Mouse (Mus musculus) hindbrain, embryonic 10.5 days (tissue): Measurements from ENCODE around the gene Spsb2. TPM values are rescaled to one million over a fixed set of nuclear protein-coding genes. Genes with fewer than 3 reads are reported as not detected.

Source experiments
- DNase-seq: peaks from one replicate; pipeline ENCODE4 v3.0.0-alpha.2; 2017; ENCODE audit warnings: low spot score
- H3K27ac ChIP-seq: fragments of 300-500 bp; sonication (generic); 2 replicates; pipeline ENCODE4 v1.5.1; 2016; ENCODE audit warnings: mild to moderate bottlenecking, moderate library complexity
- H3K27me3 ChIP-seq: fragments of 300-500 bp; sonication (generic); 2 replicates; pipeline ENCODE4 v1.6.1; 2016; ENCODE audit warnings: mild to moderate bottlenecking; ENCODE audit not compliant: poor library complexity, insufficient read depth, severe bottlenecking
- H3K36me3 ChIP-seq: fragments of 300-500 bp; sonication (generic); 2 replicates; pipeline ENCODE4 v1.6.1; 2016; ENCODE audit warnings: mild to moderate bottlenecking, moderate library complexity
- H3K4me1 ChIP-seq: fragments of 300-500 bp; sonication (generic); replicated peaks from 2 replicates; pipeline ENCODE4 v1.6.1; 2016; ENCODE audit warnings: mild to moderate bottlenecking
- H3K4me3 ChIP-seq: fragments of 300-500 bp; sonication (generic); 2 replicates; pipeline ENCODE4 v1.5.1; 2016; ENCODE audit warnings: mild to moderate bottlenecking, moderate library complexity
- H3K9me3 ChIP-seq: fragments of 300-500 bp; sonication (generic); 2 replicates; pipeline ENCODE4 v1.6.1; 2016; ENCODE audit warnings: mild to moderate bottlenecking, moderate library complexity
- WGBS: fragments of 180-500 bp; shearing (Covaris S2); methylation state at CpG from one replicate; pipeline ENCODE4 v1.1.7; 2016; 5-methylcytosine and 5-hydroxymethylcytosine counted together
- polyA plus RNA-seq: library from polyadenylated mRNA; unstranded; fragments of >200 nt; fragmentation: Nextera tagmentation; extraction: Ambion mirVana; gene quantifications from 2 replicates; pipeline ENCODE4 v1.2.1, GENCODE M21; 2016

Spsb2 gene
- polyA plus RNA-seq: 8.3 and 8.7 TPM in 2 replicates

DNA sequence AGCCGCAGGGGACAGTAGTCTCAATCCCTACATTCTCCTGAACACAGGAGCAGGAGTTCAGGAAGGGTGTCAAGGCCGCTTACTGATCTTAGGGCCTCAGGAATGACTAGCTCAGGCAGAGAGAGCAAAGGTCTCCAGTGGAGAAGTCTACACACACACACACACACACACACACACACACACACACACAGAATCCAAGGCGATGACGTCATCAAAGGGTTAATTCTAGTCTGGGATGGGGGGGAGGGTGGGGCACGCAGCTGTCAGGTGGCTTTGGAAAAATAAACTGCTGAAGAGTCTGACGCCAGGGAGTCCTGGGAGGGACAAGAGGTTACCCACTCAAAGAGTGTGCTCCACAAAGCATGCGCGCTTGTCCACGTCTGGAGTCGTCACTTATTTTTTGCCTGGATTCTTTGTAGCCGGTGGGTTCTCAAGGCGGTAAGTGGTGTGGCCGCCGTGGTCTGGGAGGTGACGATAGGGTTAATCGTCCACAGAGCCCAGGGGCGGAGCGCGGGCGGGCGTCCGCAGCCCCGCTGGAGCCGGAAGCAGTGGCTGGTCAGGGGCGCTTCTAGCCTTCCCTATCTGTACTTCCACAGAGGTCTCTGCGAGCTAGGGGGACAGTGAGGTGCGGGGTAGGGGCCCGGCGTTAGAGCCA lies at the start of gene Spsb2:
Spsb2 (plus strand) TSS at position 304 of the 655 bp plus-strand sequence.
- WGBS: 5% methylated on average over 29 of the region's 29 CpGs
- Histone ChIP-seq H3K9me3 (no peaks in the 10 kb centered on the region), H3K36me3 (peaks cover 29% of the 10 kb centered on the region), H3K4me1 (peaks cover 69% of the 10 kb centered on the region), H3K4me3 (peak within 1 kb of the TSS; percentile 69), H3K27ac (peak within 1 kb of the TSS; percentile 90), H3K27me3 (no peaks in the 10 kb centered on the region)
- DNase-seq: peak; percentile 81

DNA sequence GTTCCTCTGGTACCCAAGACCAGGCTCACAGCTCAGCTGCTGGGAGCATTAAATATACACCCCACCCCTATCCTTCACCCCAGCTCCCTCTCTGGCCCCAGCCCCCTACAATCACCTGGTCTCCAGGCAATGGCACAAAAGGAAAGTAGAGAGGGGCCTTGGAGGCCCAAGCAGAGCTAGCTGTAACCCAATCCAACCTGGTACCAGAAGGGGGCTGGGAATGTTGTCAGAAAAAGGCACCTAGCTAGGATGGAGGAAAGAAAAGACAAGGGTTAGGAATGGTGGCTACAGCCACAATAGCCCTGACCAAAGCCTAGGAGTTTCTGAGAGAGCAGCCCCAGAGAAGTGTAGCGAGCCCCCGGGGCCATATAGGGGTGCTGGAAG lies 49.6 kb upstream of the Spsb2 start:
- WGBS: 70% methylated on average over 2 of the region's 2 CpGs
- Histone ChIP-seq H3K36me3 (no peaks in the 10 kb centered on the region), H3K9me3 (no peaks in the 10 kb centered on the region), H3K27me3 (peaks cover 26% of the 10 kb centered on the region), H3K4me1 (peaks cover 49% of the 10 kb centered on the region), H3K27ac (peak overlapping the region; percentile 98), H3K4me3 (peak overlapping the region; percentile 87)
- DNase-seq: peak; percentile 11

DNA sequence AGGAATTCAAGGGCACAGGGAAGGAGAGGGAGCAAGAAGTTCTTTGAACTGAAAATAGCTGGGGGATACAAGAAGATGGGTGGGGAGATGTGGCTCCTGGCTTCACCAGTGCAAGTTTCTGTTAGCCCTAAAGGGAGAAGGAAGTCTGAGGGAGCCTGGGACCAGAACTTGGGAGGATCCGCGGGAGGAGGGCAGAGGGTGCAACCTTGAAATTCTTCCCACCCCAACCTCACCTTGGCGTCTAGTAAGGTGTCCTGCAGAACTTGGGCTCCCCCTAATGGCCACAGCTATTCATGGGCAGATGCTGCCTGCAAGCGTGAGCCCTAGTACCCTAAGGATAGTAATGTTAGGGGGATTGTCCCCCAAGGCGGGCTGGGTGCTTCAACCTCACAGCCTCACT lies 49.2 kb upstream of the Spsb2 start:
- DNase-seq: peak; percentile 83
- no peaks in the 10 kb centered on the region for H3K9me3 ChIP-seq
- 5% methylated on average over 5 of the region's 5 CpGs for WGBS
- H3K27me3 ChIP-seq: peaks cover 30% of the 10 kb centered on the region
- H3K27ac ChIP-seq: peak overlapping the region; percentile 98
- peak overlapping the region; percentile 87 for H3K4me3 ChIP-seq
- peaks cover 45% of the 10 kb centered on the region for H3K4me1 ChIP-seq
- no peaks in the 10 kb centered on the region for H3K36me3 ChIP-seq

DNA sequence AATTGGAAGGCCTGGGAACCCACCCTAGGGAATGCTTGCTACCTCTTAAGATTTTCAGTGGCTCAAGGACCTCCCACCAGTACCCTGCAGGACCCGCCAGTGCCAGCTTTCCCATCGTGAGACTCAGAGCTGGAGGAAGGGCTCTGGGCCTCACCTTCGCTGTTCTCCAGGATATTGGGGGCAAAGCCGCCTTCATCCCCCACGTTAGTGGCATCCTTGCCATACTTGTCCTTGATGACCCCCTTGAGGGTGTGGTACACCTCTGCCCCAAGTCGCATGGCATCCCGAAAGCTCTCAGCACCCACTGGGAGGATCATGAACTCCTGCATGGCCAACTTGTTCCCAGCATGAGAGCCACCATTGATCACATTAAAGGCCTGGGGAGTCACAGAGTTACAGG lies 42.5 kb upstream of the Spsb2 start:
- Histone ChIP-seq H3K27ac (no peak overlapping the region), H3K4me1 (peaks cover 48% of the 10 kb centered on the region), H3K27me3 (peaks cover 81% of the 10 kb centered on the region), H3K36me3 (no peaks in the 10 kb centered on the region), H3K4me3 (no peak overlapping the region), H3K9me3 (no peaks in the 10 kb centered on the region)
- WGBS: 82% methylated on average over 7 of the region's 7 CpGs
- no peak for DNase-seq

DNA sequence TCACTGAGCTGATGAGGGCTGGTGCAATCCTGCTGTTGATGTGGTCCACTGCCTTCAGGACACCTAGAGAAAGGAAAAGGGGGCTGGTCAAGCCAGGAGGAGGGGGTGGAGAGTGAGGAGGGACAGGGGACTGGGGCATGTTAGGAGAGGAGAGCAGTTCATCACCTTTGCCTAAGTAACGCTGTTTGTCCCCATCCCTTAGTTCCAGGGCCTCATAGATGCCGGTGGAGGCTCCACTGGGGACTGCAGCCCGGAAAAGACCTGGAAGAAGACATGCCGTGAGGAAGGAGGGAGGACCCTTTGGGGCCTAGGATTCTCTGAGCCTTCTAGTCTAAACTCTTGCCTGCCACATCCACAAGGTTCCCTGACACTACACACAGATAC lies 40.9 kb upstream of the Spsb2 start:
- H3K9me3 ChIP-seq: no peaks in the 10 kb centered on the region
- H3K4me1 ChIP-seq: peaks cover 48% of the 10 kb centered on the region
- H3K4me3 ChIP-seq: 0 out of 2 replicates have a peak overlapping the region, but pooled peaks have one; percentile 65
- no peaks in the 10 kb centered on the region for H3K36me3 ChIP-seq
- H3K27ac ChIP-seq: peak overlapping the region; percentile 53
- 31% methylated on average over 4 of the region's 4 CpGs for WGBS
- H3K27me3 ChIP-seq: peaks cover 81% of the 10 kb centered on the region
- DNase-seq: no peak

DNA sequence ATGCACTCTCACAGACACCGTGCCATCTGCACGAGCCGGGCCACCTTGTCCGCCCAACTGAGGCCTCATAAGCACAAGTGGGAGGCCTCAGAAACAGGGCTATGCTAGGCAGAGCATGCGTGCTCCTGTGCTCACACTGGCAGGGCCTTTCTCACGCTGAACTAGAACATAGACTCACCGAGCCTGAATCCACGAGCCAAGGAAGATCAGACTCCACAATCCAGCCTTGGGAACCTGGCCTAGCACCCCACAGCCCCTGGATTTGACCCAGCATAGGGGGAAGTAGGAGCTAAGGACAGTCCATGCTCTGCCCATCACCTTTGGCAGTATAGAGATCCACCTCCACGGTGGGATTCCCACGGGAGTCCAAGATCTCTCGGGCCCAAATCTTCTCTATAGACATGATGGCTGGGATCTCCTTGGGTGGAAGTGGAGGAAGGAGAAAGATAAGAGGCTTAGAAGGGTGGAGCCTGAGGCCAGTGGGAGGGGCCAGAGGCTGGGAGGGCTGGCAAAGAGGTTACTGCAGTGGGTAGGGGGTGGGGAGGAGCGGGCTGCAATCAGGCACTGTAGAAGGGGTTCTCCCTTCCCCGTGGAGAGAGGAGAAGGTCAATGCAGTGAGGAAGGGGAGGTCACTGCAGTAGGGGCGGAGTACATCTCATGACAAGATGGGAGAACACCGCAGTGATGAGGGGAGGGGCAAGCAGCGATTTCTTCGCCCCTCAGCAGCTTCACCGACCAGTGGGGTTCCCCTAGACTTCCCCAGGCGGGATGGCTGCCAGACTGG lies 40.3 kb upstream of the Spsb2 start:
- Histone ChIP-seq H3K4me1 (peaks cover 48% of the 10 kb centered on the region), H3K4me3 (peak overlapping the region; percentile 65), H3K36me3 (no peaks in the 10 kb centered on the region), H3K27me3 (peaks cover 81% of the 10 kb centered on the region), H3K9me3 (no peaks in the 10 kb centered on the region), H3K27ac (peak overlapping the region; percentile 53; the same call in 1 of the 2 replicates)
- DNase-seq: peak; percentile 14
- WGBS: 18% methylated on average over 19 of the region's 19 CpGs

DNA sequence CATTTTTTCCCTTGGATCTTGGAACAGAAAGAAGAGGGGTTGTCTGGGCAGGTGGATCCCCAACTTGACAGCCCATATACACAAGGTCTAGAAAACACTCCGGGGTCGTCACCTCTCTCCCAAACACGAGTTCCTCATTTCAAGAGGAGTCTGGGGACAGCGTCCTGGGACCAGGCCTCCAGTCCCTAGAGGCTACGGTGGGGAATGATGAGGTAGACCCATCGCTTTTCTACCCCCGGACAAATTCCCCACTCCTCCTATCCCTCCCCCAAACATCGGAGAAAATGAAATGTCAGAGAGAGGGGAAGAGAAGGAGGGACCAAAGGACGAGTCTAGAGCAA lies 39.8 kb upstream of the Spsb2 start:
- Histone ChIP-seq H3K36me3 (no peaks in the 10 kb centered on the region), H3K4me1 (peaks cover 44% of the 10 kb centered on the region), H3K9me3 (no peaks in the 10 kb centered on the region), H3K4me3 (peak overlapping the region; percentile 65), H3K27me3 (peaks cover 80% of the 10 kb centered on the region), H3K27ac (0 out of 2 replicates have a peak overlapping the region, but pooled peaks have one; percentile 53)
- no peak for DNase-seq
- 2% methylated on average over 9 of the region's 9 CpGs for WGBS

DNA sequence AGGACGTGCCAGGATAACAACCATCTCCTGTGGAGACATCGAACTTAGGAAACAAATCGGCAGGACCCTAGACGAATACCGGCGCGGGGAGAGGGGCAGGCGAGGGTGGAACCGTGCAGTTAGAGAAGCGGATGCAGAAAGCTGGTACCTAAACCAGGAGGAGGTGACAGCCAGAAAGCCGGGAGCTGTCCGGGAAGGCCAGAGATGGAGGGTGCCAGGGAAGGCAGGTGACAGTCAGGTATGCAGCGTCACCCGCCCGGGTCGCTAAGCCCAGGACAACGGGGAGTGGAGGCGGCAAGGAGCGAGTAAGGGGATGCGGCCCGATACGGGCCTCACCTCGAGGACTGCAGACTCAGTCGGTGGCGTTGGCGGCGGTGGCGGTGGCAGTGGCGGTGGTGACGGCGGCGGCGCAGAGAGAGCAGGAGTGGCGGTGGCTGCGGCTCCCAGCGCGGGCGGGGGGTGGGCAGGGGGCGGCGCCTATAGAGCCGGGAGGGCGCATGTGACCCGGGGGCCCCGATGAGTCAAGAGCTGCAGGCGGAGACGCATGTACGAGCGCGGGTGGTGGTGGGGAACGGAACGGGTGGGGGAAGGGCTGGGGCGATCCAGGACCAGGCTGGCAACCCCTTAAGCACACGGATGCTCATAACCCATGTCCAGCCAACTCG lies 39.2 kb upstream of the Spsb2 start, which contains the start of gene Eno2:
Eno2 (minus strand) TSS at position 573 of the 665 bp plus-strand sequence.
- Histone ChIP-seq H3K36me3 (no peaks in the 10 kb centered on the region), H3K27ac (peak within 1 kb of the TSS; percentile 82), H3K9me3 (no peaks in the 10 kb centered on the region), H3K4me1 (peaks cover 43% of the 10 kb centered on the region), H3K4me3 (peak within 1 kb of the TSS; percentile 65), H3K27me3 (peaks cover 74% of the 10 kb centered on the region)
- peak; percentile 60 for DNase-seq
- 1% methylated on average over 54 of the region's 54 CpGs for WGBS

DNA sequence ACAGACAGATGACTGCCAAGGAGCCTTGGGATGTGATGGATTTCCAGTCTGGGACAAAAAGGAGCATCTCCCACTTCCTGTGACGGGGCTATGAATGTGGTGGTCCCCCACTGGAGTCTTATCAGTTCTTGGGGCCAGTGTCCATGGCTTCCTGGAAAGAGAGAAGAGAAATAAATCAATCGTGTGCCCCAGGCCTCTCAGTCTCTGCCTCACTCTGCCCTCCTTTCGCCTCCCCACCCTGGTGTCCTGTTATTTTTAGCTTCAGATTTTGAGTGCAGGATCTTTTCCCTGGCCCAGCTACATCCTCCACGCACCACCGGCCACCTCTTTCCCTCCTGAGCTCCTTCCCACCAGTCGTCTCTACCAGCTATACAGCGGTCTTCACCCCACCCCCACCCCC lies 38.4 kb upstream of the Spsb2 start:
- Histone ChIP-seq H3K4me1 (peaks cover 43% of the 10 kb centered on the region), H3K4me3 (peak overlapping the region; percentile 65), H3K27me3 (peaks cover 72% of the 10 kb centered on the region), H3K36me3 (no peaks in the 10 kb centered on the region), H3K9me3 (no peaks in the 10 kb centered on the region), H3K27ac (peak overlapping the region; percentile 82; the same call in 1 of the 2 replicates)
- no peak for DNase-seq
- 62% methylated on average over 7 of the region's 7 CpGs for WGBS

DNA sequence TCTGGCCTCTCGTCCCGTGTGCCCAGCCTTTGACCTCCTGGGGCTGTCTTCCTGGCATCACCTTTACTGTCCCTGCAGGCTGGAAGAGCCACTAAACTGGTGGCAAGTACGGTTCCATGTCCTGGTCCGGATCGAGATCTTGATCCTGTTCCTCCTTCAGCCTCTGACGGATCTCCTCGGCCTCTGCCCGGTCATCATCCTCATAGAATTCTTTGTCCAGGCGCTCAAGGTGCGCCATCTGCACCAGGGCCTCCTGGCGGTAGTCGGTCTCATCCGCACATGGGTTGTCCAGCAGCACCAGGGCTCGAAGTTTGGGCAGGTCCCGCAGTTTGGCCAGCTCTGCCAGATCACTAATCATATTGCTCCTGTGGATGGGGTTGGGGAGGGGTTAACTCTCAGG lies 38.0 kb upstream of the Spsb2 start:
- peaks cover 72% of the 10 kb centered on the region for H3K27me3 ChIP-seq
- peaks cover 43% of the 10 kb centered on the region for H3K4me1 ChIP-seq
- no peaks in the 10 kb centered on the region for H3K36me3 ChIP-seq
- H3K4me3 ChIP-seq: no peak overlapping the region
- 87% methylated on average over 15 of the region's 15 CpGs for WGBS
- H3K9me3 ChIP-seq: no peaks in the 10 kb centered on the region
- no peak for DNase-seq
- 0 out of 2 replicates have a peak overlapping the region, but pooled peaks have one; percentile 82 for H3K27ac ChIP-seq

DNA sequence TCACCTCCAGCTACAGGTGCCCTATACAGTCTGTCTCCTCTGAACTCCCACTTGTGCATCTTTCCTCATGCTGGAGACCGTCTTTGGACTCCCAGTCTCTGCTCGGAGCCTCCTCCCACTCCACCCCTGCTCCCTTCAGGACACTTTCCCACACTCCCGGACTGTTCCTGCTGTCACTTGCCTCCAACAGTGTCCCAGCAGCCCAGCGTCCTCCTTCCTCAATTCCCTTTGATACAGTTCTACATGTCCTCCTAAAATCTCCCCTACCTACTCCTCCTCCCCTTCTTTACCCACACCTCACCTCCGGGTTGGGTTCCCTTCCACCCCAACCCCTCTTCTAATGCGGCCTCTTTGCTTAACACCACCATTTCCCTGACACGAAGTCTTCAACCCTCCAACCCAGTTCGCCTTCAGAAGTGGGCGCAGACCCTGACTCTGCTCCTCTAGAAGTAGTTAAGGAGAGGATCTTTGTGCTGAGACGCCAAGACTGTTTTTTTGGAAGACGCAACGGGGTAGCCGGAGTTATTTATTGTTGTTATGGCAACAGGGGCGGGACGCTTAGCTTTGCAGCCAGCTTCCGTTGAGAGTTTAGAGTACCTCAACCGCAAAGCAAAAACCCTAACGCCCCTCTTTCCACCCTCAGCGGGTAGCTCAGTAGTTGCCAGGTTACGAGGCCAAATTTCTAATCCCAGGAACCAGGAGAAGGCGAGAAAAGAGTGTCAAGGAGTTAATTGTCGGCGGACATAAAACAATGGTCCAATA lies 29.1 kb upstream of the Spsb2 start, which contains the start of gene Lrrc23:
Lrrc23 (minus strand) TSS at position 506 of the 762 bp plus-strand sequence.
- Histone ChIP-seq H3K27me3 (peaks cover 34% of the 10 kb centered on the region), H3K9me3 (no peaks in the 10 kb centered on the region), H3K4me1 (peaks cover 29% of the 10 kb centered on the region), H3K36me3 (no peaks in the 10 kb centered on the region), H3K4me3 (peak within 1 kb of the TSS; percentile 53), H3K27ac (peak within 1 kb of the TSS; percentile 60)
- 2% methylated on average over 23 of the region's 23 CpGs for WGBS
- DNase-seq: peak; percentile 76

DNA sequence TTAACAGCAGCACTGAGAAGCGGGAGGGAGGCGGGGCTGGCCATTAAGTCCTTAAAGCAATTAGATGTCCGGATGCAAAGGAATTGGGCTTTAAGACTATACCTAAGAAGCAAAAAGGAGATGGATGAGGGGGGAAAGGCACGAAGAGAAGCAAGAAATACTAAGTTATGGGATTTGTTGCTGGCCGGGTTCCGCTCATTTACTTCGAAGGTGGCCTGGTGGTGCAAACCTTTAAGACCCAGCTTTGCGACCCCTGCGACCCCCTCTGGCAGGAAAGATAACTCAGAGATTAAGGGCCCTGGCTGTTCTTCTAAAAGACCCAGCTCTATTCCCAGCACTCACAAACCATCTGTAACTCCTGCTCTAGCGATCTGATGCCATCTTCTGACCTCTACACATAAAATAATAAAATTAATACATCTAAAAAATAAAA lies 28.5 kb upstream of the Spsb2 start:
- H3K36me3 ChIP-seq: no peaks in the 10 kb centered on the region
- H3K9me3 ChIP-seq: no peaks in the 10 kb centered on the region
- 3% methylated on average over 10 of the region's 10 CpGs for WGBS
- H3K4me1 ChIP-seq: peaks cover 29% of the 10 kb centered on the region
- DNase-seq: no peak
- H3K27me3 ChIP-seq: peaks cover 34% of the 10 kb centered on the region
- H3K27ac ChIP-seq: peak overlapping the region; percentile 60
- H3K4me3 ChIP-seq: peak overlapping the region; percentile 53
